Mouse (Mus musculus) CH12.LX (cell line): ENCODE results near the gene Rad1. TPM values are rescaled to one million over a fixed set of nuclear protein-coding genes. Genes with fewer than 3 reads are reported as not detected.

Experiments used
- DNase-seq: peaks from one replicate; pipeline ENCODE4 v3.0.0-alpha.2; 2013; ENCODE audit errors: extremely low read depth
- H3K27ac ChIP-seq: 2 replicates; pipeline ENCODE4 v1.5.1; 2012; ENCODE audit warnings: low read depth, mild to moderate bottlenecking, control low read depth, moderate library complexity; ENCODE audit not compliant: insufficient read depth
- H3K27me3 ChIP-seq: replicated peaks from 2 replicates; pipeline ENCODE3; 2012; ENCODE audit warnings: inconsistent platforms
- H3K36me3 ChIP-seq, 2 experiments: replicated peaks in 1 of 2; 2 replicates each; pipeline versions ENCODE3 to v1.6.1; 2012; ENCODE audit warnings: inconsistent platforms in 1 of 2, low read length in 1 of 2, mild to moderate bottlenecking in 1 of 2, mixed read lengths in 1 of 2, moderate library complexity in 1 of 2; ENCODE audit not compliant: control insufficient read depth in 1 of 2, insufficient read depth in 1 of 2
- H3K4me1 ChIP-seq, 2 experiments: 2 replicates each; pipeline ENCODE4 v1.6.1; 2012; ENCODE audit warnings: inconsistent platforms in 1 of 2, moderate library complexity in 1 of 2; ENCODE audit not compliant: insufficient read depth in 2 of 2, control insufficient read depth in 1 of 2
- H3K4me2 ChIP-seq: 2 replicates; pipeline ENCODE4 v1.6.1; 2012; ENCODE audit warnings: low read depth, mild to moderate bottlenecking, control low read depth; ENCODE audit not compliant: poor library complexity, insufficient read depth, severe bottlenecking
- H3K4me3 ChIP-seq, 3 experiments: fragments of 150-350 bp in 1 of 3; sonication (generic) in 1 of 3; replicated peaks in 1 of 3; 2 replicates each; pipeline versions ENCODE3 to v1.5.1; 2011 to 2012; ENCODE audit warnings: low read depth in 2 of 3, low read length in 2 of 3, mild to moderate bottlenecking in 2 of 3, moderate library complexity in 2 of 3, control low read depth in 1 of 3, improper control_type of control experiment in 1 of 3, inconsistent platforms in 1 of 3, mixed read lengths in 1 of 3; ENCODE audit not compliant: poor library complexity in 1 of 3
- H3K79me2 ChIP-seq: replicated peaks from 2 replicates; pipeline ENCODE4 v1.6.1; 2012; ENCODE audit warnings: mild to moderate bottlenecking, moderate library complexity; ENCODE audit not compliant: control insufficient read depth, poor library complexity, insufficient read depth, severe bottlenecking; ENCODE audit errors: extremely low read depth
- H3K9ac ChIP-seq: 2 replicates; pipeline ENCODE4 v1.6.1; 2012; ENCODE audit warnings: low read depth, mild to moderate bottlenecking, control low read depth, moderate library complexity; ENCODE audit not compliant: insufficient read depth
- H3K9me3 ChIP-seq: replicated peaks from 2 replicates; pipeline ENCODE3; 2012; ENCODE audit warnings: low read length, inconsistent platforms, mixed read lengths
- CHD1 ChIP-seq: IDR thresholded peaks from 2 replicates; pipeline ENCODE4 v1.6.1; 2012; ENCODE audit warnings: low read depth, low read length, improper control_type of control experiment, inconsistent platforms
- CHD2 ChIP-seq: IDR thresholded peaks from 2 replicates; pipeline ENCODE4 v1.6.1; 2011; ENCODE audit warnings: low read length, improper control_type of control experiment
- ELF1 ChIP-seq: IDR thresholded peaks from 2 replicates; pipeline ENCODE4 v1.6.1; 2014; ENCODE audit warnings: low read depth, mild to moderate bottlenecking, inconsistent platforms, low read length, improper control_type of control experiment
- ETS1 ChIP-seq: conservative IDR thresholded peaks from 2 replicates; pipeline ENCODE4 v1.6.1; 2012; ENCODE audit warnings: low read depth, mild to moderate bottlenecking, inconsistent platforms, low read length, improper control_type of control experiment, moderate library complexity
- GABPA ChIP-seq: IDR thresholded peaks from 2 replicates; pipeline ENCODE4 v1.6.1; 2012; ENCODE audit warnings: low read depth, low read length, improper control_type of control experiment, inconsistent platforms; ENCODE audit not compliant: insufficient replicate concordance
- JUN ChIP-seq: IDR thresholded peaks from 2 replicates; pipeline ENCODE4 v1.6.1; 2011; ENCODE audit warnings: low read depth, mild to moderate bottlenecking, low read length, improper control_type of control experiment, moderate library complexity; ENCODE audit not compliant: insufficient read depth
- MAX ChIP-seq: IDR thresholded peaks from 2 replicates; pipeline ENCODE4 v1.6.1; 2011; ENCODE audit warnings: low read length, improper control_type of control experiment
- MAZ ChIP-seq: IDR thresholded peaks from 2 replicates; pipeline ENCODE4 v1.6.1; 2012; ENCODE audit warnings: low read depth, mild to moderate bottlenecking, inconsistent platforms, low read length, improper control_type of control experiment, moderate library complexity
- MEF2A ChIP-seq: IDR thresholded peaks from 2 replicates; pipeline ENCODE4 v1.6.1; 2014; ENCODE audit warnings: low read depth, mild to moderate bottlenecking, inconsistent platforms, low read length, improper control_type of control experiment, borderline replicate concordance
- MYC ChIP-seq: IDR thresholded peaks from 2 replicates; pipeline ENCODE4 v1.6.1; 2011; ENCODE audit warnings: low read depth, mild to moderate bottlenecking, improper control_type of control experiment, low read length
- NRF1 ChIP-seq: IDR thresholded peaks from 2 replicates; pipeline ENCODE4 v1.6.1; 2014; ENCODE audit warnings: low read depth, mild to moderate bottlenecking, inconsistent platforms, low read length, improper control_type of control experiment, moderate library complexity
- PAX5 ChIP-seq: IDR thresholded peaks from 2 replicates; pipeline ENCODE4 v1.6.1; 2012; ENCODE audit warnings: low read length, inconsistent platforms, mixed read lengths
- RAD21 ChIP-seq: IDR thresholded peaks from 2 replicates; pipeline ENCODE4 v1.6.1; 2011; ENCODE audit warnings: low read depth, mild to moderate bottlenecking, low read length, improper control_type of control experiment, moderate library complexity
- RCOR1 ChIP-seq: conservative IDR thresholded peaks from 2 replicates; pipeline ENCODE4 v1.6.1; 2012; ENCODE audit warnings: low read depth, mild to moderate bottlenecking, inconsistent platforms, low read length, improper control_type of control experiment
- UBTF ChIP-seq: IDR thresholded peaks from 2 replicates; pipeline ENCODE4 v1.6.1; 2012; ENCODE audit warnings: low read depth, mild to moderate bottlenecking, inconsistent platforms, low read length, improper control_type of control experiment, moderate library complexity
- USF1 ChIP-seq: IDR thresholded peaks from 2 replicates; pipeline ENCODE4 v1.6.1; 2014; ENCODE audit warnings: low read depth, mild to moderate bottlenecking, inconsistent platforms, low read length, improper control_type of control experiment
- USF2 ChIP-seq: conservative IDR thresholded peaks from 2 replicates; pipeline ENCODE4 v1.6.1; 2011; ENCODE audit warnings: low read depth, low read length, improper control_type of control experiment
- ZC3H11A ChIP-seq: IDR thresholded peaks from 2 replicates; pipeline ENCODE4 v1.6.1; 2012; ENCODE audit warnings: low read depth, mild to moderate bottlenecking, inconsistent platforms, low read length, improper control_type of control experiment
- ZKSCAN1 ChIP-seq: IDR thresholded peaks from 2 replicates; pipeline ENCODE4 v1.6.1; 2012; ENCODE audit warnings: low read depth, inconsistent platforms, low read length, improper control_type of control experiment, borderline replicate concordance
- dilution Hi-C: fragments of 300-500 bp; cut with MboI; formaldehyde crosslinking; loops from 2 replicates; pipeline ENCODE4 v1.14.3; 2020; ENCODE audit warnings: low sequenced_read_pairs; ENCODE audit not compliant: extremely low pct_unique_long_range_greater_than_20kb, extremely low pct_ligation_motif_present
- in situ Hi-C: fragments of 300-500 bp; cut with MboI; formaldehyde crosslinking; loops from 3 replicates; pipeline ENCODE4 v1.14.3; 2019; ENCODE audit warnings: low sequenced_read_pairs, low pct_ligation_motif_present, low pct_unique_long_range_greater_than_20kb, mixed read lengths
- polyA plus RNA-seq: library from polyadenylated mRNA; unstranded; fragments of >175 nt; gene quantifications from 2 replicates; pipeline ENCODE4 v1.2.1, GENCODE M21; 2012; ENCODE audit warnings: low read depth; ENCODE audit not compliant: insufficient read length
- total RNA-seq, 2 experiments: library from RNA; depleted of rRNA; stranded (reverse); fragments of 300-350 nt in 1 of 2; fragments of >200 nt in 1 of 2; gene quantifications; 2 replicates each; pipeline ENCODE4 v1.2.3; 2012 to 2014

Rad1 gene
- total and polyA plus RNA-seq, 3 experiments = 34.0 to 92.8 (median 37.6) TPM

GRCm38 (mm10) chr15:10441493-10441892 lies 44.3 kb upstream of the Rad1 start:
- dilution Hi-C loops = no loop called here
- TF ChIP-seq MAX = no peak
- no peak for TF ChIP-seq RAD21
- TF ChIP-seq CHD1 = no peak
- TF ChIP-seq ZC3H11A = no peak
- TF ChIP-seq MYC = no peak
- no peak for TF ChIP-seq ELF1
- no peak for TF ChIP-seq USF1
- no peak for TF ChIP-seq MAZ
- no peak for TF ChIP-seq ZKSCAN1
- TF ChIP-seq NRF1 = no peak
- TF ChIP-seq GABPA = no peak
- TF ChIP-seq PAX5 = no peak
- TF ChIP-seq RCOR1 = no peak
- no peak for TF ChIP-seq ETS1
- TF ChIP-seq, all 38 proteins: peak for 0
- Histone ChIP-seq H3K27me3 (no peaks in the 10 kb centered on the region), H3K9ac (no peak overlapping the region), H3K4me3 (no peak overlapping the region), H3K27ac (no peak overlapping the region), H3K4me1 (peaks cover 5 to 21% of the 10 kb centered on the region in 2 experiments), H3K4me2 (peak overlapping the region; percentile 11; the same call in 1 of the 2 replicates), H3K79me2 (no peaks in the 10 kb centered on the region), H3K36me3 (peaks cover 6 to 41% of the 10 kb centered on the region in 2 experiments), H3K9me3 (no peaks in the 10 kb centered on the region)
- DNase-seq = no peak
- in situ Hi-C loops = no loop called here

DNA sequence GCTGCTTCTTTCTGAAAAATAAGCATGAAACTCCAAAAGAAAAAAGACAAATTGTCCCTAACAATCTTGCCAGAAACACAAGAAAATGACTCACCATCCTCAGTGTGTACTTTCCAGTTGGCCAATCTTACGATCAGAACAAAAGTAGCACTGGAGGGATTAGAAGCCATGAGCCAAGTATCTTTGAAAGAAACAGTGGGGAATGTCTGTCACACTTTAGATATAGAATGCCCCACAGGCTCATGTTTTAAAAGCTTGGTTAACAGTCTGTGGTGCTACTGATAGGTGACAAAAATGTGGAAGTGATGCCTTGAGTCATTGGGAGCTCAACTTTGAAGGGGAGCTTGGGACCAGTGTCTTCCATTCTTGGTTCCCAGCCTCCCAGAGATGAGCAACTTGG lies 43.5 kb upstream of the Rad1 start:
- Histone ChIP-seq H3K9me3 (no peaks in the 10 kb centered on the region), H3K9ac (no peak overlapping the region)
- TF ChIP-seq CHD2 (no peak), PAX5 (no peak), MAZ (no peak), JUN (no peak), USF2 (no peak), MEF2A (no peak), UBTF (no peak), GABPA (no peak), USF1 (no peak)
- TF ChIP-seq, all 38 proteins: peak for 0
- dilution Hi-C loops = no loop called here
- Histone ChIP-seq H3K4me1 (peaks cover 5 to 21% of the 10 kb centered on the region in 2 experiments), H3K4me3 (no peak overlapping the region), H3K4me2 (no peak overlapping the region), H3K79me2 (no peaks in the 10 kb centered on the region), H3K36me3 (peaks cover 10 to 45% of the 10 kb centered on the region in 2 experiments), H3K27me3 (no peaks in the 10 kb centered on the region), H3K27ac (no peak overlapping the region)
- no peak for DNase-seq
- in situ Hi-C loops = no loop called here
